Mouse (Mus musculus): ENCODE measurements at regions not wholly inside any gene's neighbourhood (a gene's known extent, or its start where the extent isn't known, plus 50 kb on each side); places are given as distances from the start of the nearest gene placed in this dataset.

GRCm38 (mm10) chr14:54185265-54185830 lies 68.6 kb downstream of the Dad1 start:
- 73% methylated on average over 6 of the region's 6 CpGs for WGBS

GRCm38 (mm10) chr14:54183873-54184272 lies 70.0 kb downstream of the Dad1 start:
- WGBS: 52% methylated on average over 3 of the region's 3 CpGs
- TF ChIP-seq CTCF (IDR thresholded peaks at IDR 0.05; ENCODE audit: insufficient read depth, low read depth, low read length): no peak
- TF ChIP-seq POLR2A (IDR thresholded peaks at IDR 0.05; ENCODE audit: insufficient read depth, low read depth, low read length): no peak
- no peak overlapping the region for H3K27ac ChIP-seq (ENCODE audit: insufficient read depth, low read depth, low read length)
- H3K4me3 ChIP-seq (ENCODE audit: insufficient read depth, low read depth, low read length): no peak overlapping the region
- H3K4me1 ChIP-seq (ENCODE audit: control insufficient read depth, insufficient read depth, low read length): no peaks in the 10 kb centered on the region

More at GRCm38 (mm10) chr14:54185265-54185830, 68.6 kb downstream of the Dad1 start:
- no peak overlapping the region for H3K4me3 ChIP-seq (ENCODE audit: insufficient read depth, low read depth, low read length)
- TF ChIP-seq POLR2A (IDR thresholded peaks at IDR 0.05; ENCODE audit: insufficient read depth, low read depth, low read length) (no peak), CTCF (IDR thresholded peaks at IDR 0.05; ENCODE audit: insufficient read depth, low read depth, low read length) (no peak)
- no peak overlapping the region for H3K27ac ChIP-seq (ENCODE audit: insufficient read depth, low read depth, low read length)
- H3K4me1 ChIP-seq (ENCODE audit: control insufficient read depth, insufficient read depth, low read length): no peaks in the 10 kb centered on the region

GRCm38 (mm10) chr14:54182838-54183237 lies 71.1 kb downstream of the Dad1 start:
- TF ChIP-seq CTCF (IDR thresholded peaks at IDR 0.05; ENCODE audit: insufficient read depth, low read depth, low read length) (no peak), POLR2A (IDR thresholded peaks at IDR 0.05; ENCODE audit: insufficient read depth, low read depth, low read length) (no peak)
- Histone ChIP-seq H3K4me3 (ENCODE audit: insufficient read depth, low read depth, low read length) (no peak overlapping the region), H3K27ac (ENCODE audit: insufficient read depth, low read depth, low read length) (no peak overlapping the region), H3K4me1 (ENCODE audit: control insufficient read depth, insufficient read depth, low read length) (no peaks in the 10 kb centered on the region)
- WGBS: 52% methylated on average over 10 of the region's 10 CpGs

- Histone ChIP-seq H3K4me3 (ENCODE audit: insufficient read depth, low read depth, low read length) (no peak overlapping the region), H3K27ac (ENCODE audit: insufficient read depth, low read depth, low read length) (no peak overlapping the region), H3K4me1 (ENCODE audit: control insufficient read depth, insufficient read depth, low read length) (no peaks in the 10 kb centered on the region)
- TF ChIP-seq CTCF (IDR thresholded peaks at IDR 0.05; ENCODE audit: insufficient read depth, low read depth, low read length) (no peak), POLR2A (IDR thresholded peaks at IDR 0.05; ENCODE audit: insufficient read depth, low read depth, low read length) (no peak)
- WGBS: 86% methylated on average over 3 of the region's 3 CpGs
Observed at GRCm38 (mm10) chr14:54181306-54181705, 72.6 kb downstream of the Dad1 start.

- TF ChIP-seq POLR2A (IDR thresholded peaks at IDR 0.05; ENCODE audit: insufficient read depth, low read depth, low read length): no peak
- TF ChIP-seq CTCF (IDR thresholded peaks at IDR 0.05; ENCODE audit: insufficient read depth, low read depth, low read length): no peak
- H3K4me1 ChIP-seq (ENCODE audit: control insufficient read depth, insufficient read depth, low read length): no peaks in the 10 kb centered on the region
- WGBS: 79% methylated on average over 3 of the region's 3 CpGs
- H3K4me3 ChIP-seq (ENCODE audit: insufficient read depth, low read depth, low read length): no peak overlapping the region
- H3K27ac ChIP-seq (ENCODE audit: insufficient read depth, low read depth, low read length): no peak overlapping the region
Observed at GRCm38 (mm10) chr14:54180754-54181153, 73.2 kb downstream of the Dad1 start.

GRCm38 (mm10) chr14:54180271-54180670 lies 73.6 kb downstream of the Dad1 start:
- 65% methylated on average over 3 of the region's 3 CpGs for WGBS
- Histone ChIP-seq H3K4me3 (ENCODE audit: insufficient read depth, low read depth, low read length) (no peak overlapping the region), H3K4me1 (ENCODE audit: control insufficient read depth, insufficient read depth, low read length) (no peaks in the 10 kb centered on the region), H3K27ac (ENCODE audit: insufficient read depth, low read depth, low read length) (no peak overlapping the region)
- TF ChIP-seq CTCF (IDR thresholded peaks at IDR 0.05; ENCODE audit: insufficient read depth, low read depth, low read length) (no peak), POLR2A (IDR thresholded peaks at IDR 0.05; ENCODE audit: insufficient read depth, low read depth, low read length) (no peak)

GRCm38 (mm10) chr14:54178856-54179255 lies 75.0 kb downstream of the Dad1 start:
- TF ChIP-seq POLR2A (IDR thresholded peaks at IDR 0.05; ENCODE audit: insufficient read depth, low read depth, low read length) (no peak), CTCF (IDR thresholded peaks at IDR 0.05; ENCODE audit: insufficient read depth, low read depth, low read length) (no peak)
- Histone ChIP-seq H3K4me1 (ENCODE audit: control insufficient read depth, insufficient read depth, low read length) (no peaks in the 10 kb centered on the region), H3K4me3 (ENCODE audit: insufficient read depth, low read depth, low read length) (no peak overlapping the region), H3K27ac (ENCODE audit: insufficient read depth, low read depth, low read length) (no peak overlapping the region)
- WGBS: 96% methylated on average over 3 of the region's 3 CpGs

GRCm38 (mm10) chr14:54176469-54176868 lies 77.4 kb downstream of the Dad1 start:
- no peaks in the 10 kb centered on the region for H3K4me1 ChIP-seq (ENCODE audit: control insufficient read depth, insufficient read depth, low read length)
- H3K4me3 ChIP-seq (ENCODE audit: insufficient read depth, low read depth, low read length): no peak overlapping the region
- no peak for TF ChIP-seq POLR2A (IDR thresholded peaks at IDR 0.05; ENCODE audit: insufficient read depth, low read depth, low read length)
- H3K27ac ChIP-seq (ENCODE audit: insufficient read depth, low read depth, low read length): no peak overlapping the region
- WGBS: 54% methylated on average over 14 of the region's 14 CpGs

GRCm38 (mm10) chr14:54175476-54175875 lies 78.4 kb downstream of the Dad1 start:
- TF ChIP-seq CTCF (IDR thresholded peaks at IDR 0.05; ENCODE audit: insufficient read depth, low read depth, low read length) (no peak), POLR2A (IDR thresholded peaks at IDR 0.05; ENCODE audit: insufficient read depth, low read depth, low read length) (no peak)
- H3K4me3 ChIP-seq (ENCODE audit: insufficient read depth, low read depth, low read length): no peak overlapping the region
- H3K4me1 ChIP-seq (ENCODE audit: control insufficient read depth, insufficient read depth, low read length): no peaks in the 10 kb centered on the region
- WGBS: 86% methylated on average over 5 of the region's 5 CpGs
- H3K27ac ChIP-seq (ENCODE audit: insufficient read depth, low read depth, low read length): no peak overlapping the region

- Histone ChIP-seq H3K4me3 (ENCODE audit: insufficient read depth, low read depth, low read length) (no peak overlapping the region), H3K27ac (ENCODE audit: insufficient read depth, low read depth, low read length) (no peak overlapping the region), H3K4me1 (ENCODE audit: control insufficient read depth, insufficient read depth, low read length) (no peaks in the 10 kb centered on the region)
- WGBS: 94% methylated on average over 5 of the region's 5 CpGs
- TF ChIP-seq CTCF (IDR thresholded peaks at IDR 0.05; ENCODE audit: insufficient read depth, low read depth, low read length) (no peak), POLR2A (IDR thresholded peaks at IDR 0.05; ENCODE audit: insufficient read depth, low read depth, low read length) (no peak)
Observed at GRCm38 (mm10) chr14:54173316-54173715, 80.6 kb downstream of the Dad1 start.

Measured in olfactory bulb, adult 2 months (tissue).